Mouse (Mus musculus): ENCODE data around the gene Dr1. TPM values are rescaled to one million over a fixed set of nuclear protein-coding genes. Genes with fewer than 3 reads are reported as not detected.
A peak's percentile ranks its signal among the peaks of the same experiment; 100 is the strongest.

Gene Dr1
- polyA plus RNA-seq (2012; rRNA removed) (33.7 and 37.0 TPM in 2 replicates), polyA plus RNA-seq (2014; fragmentation: Nextera tagmentation; extraction: Ambion mirVana) (44.4 and 46.5 TPM in 2 replicates)

DNA sequence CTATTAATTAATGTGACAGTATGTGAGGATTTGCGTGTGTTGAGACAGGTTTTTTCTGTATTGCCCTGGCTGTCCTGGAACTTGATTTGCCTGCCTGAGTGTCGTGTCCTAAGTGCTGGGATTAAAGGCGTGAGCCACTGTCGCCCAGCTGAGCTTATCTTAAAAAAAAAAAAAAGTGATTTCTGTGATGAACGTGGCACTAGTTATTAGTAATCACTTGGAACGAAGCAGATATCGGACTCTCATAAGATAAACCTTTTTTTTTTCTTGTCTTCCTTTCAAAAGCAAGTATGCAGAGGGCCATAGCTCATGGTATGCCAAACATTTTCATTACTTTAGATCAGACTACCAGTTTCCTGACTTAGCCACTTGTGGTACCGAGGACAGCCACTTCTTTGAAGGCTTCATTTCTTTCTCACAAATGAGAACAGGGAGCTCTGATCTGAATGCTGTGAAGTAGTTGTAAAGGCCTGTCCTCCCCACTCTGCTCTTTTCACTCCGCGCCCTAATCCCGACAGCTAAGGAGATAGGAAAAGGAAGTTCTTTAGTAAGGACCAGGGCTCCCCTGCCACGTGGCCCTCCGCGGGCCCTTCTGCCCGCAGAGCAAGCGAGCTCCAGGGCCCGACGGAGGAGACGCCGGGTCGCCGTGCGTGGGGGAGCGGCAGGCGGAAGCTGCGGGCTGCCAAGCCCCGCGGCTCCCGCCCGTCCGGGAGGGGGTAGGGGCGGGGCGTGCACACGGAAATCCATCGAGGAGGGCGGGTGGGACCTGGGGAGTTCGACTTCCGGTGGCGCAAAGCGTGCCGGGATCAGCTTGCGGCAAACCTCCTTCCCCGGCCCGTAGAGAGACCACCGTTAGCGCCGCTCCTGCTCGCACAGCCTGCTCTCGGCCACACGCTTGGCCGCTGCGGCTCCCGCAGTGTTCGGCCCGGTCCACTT, at the start of gene Dr1:
Dr1 (plus strand) TSS at position 771 of the 936 bp plus-strand sequence.
- 4% methylated on average over 45 of the region's 55 CpGs for WGBS
- peak within 1 kb of the TSS; percentile 95 for H3K9ac ChIP-seq (ENCODE audit: low read depth, low read length, severe bottlenecking)
- no peaks in the 10 kb centered on the region for H3K9me3 ChIP-seq (ENCODE audit: control insufficient read depth, low read length)
- no peaks in the 10 kb centered on the region for H3K36me3 ChIP-seq (ENCODE audit: control insufficient read depth, insufficient read depth, low read length)
- DNase-seq (ENCODE audit: low spot score) (peak; percentile 85), ATAC-seq (ENCODE audit: low FRiP score, low read depth) (peak; percentile 97)
- H3K27ac ChIP-seq (replicated peaks; ENCODE audit: low read depth, low read length) = peak within 1 kb of the TSS; percentile 93
- H3K4me1 ChIP-seq (ENCODE audit: control insufficient read depth, insufficient read depth, low read length) = peaks cover 17% of the 10 kb centered on the region
- TF ChIP-seq POLR2A (IDR thresholded peaks at IDR 0.05; ENCODE audit: borderline replicate concordance, extremely low read depth, insufficient read depth, insufficient read length) = peak; percentile 88; the same call in 1 of the 2 replicates
- H3K27me3 ChIP-seq (ENCODE audit: control insufficient read depth, insufficient read depth, low read length) = no peaks in the 10 kb centered on the region
- H3K4me3 ChIP-seq (replicated peaks; ENCODE audit: low read length) = peak within 1 kb of the TSS; percentile 93
- H3K4me2 ChIP-seq (replicated peaks; ENCODE audit: low read depth, low read length, severe bottlenecking) = peak within 1 kb of the TSS; percentile 90

DNA sequence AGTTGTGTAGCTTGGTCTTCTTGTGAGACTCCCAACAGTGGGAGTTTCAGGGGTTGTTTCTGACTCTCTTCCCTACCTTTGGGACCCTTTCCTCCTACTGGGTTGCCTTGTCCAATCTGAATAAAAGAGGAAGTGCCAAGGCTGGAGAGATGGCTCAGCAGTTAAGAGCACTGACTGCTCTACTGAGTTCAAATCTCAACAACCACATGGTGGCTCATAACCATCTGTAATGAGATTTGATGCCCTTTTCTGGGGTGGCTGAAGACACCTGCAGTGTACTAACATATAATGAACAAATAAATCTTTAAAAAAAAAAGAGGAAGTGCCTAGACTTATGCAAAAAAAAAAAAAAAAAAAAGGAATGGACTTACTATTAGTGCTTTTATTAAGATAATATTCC, 44.6 kb upstream of the Dr1 start:
- Histone ChIP-seq H3K27me3 (ENCODE audit: control insufficient read depth, insufficient read depth, low read length) (no peaks in the 10 kb centered on the region), H3K4me2 (replicated peaks; ENCODE audit: low read depth, low read length, severe bottlenecking) (no peak overlapping the region), H3K36me3 (ENCODE audit: control insufficient read depth, insufficient read depth, low read length) (no peaks in the 10 kb centered on the region), H3K4me3 (replicated peaks; ENCODE audit: low read length) (no peak overlapping the region), H3K27ac (replicated peaks; ENCODE audit: low read depth, low read length) (no peak overlapping the region), H3K9me3 (ENCODE audit: control insufficient read depth, low read length) (no peaks in the 10 kb centered on the region), H3K9ac (ENCODE audit: low read depth, low read length, severe bottlenecking) (no peak overlapping the region), H3K4me1 (ENCODE audit: control insufficient read depth, insufficient read depth, low read length) (no peaks in the 10 kb centered on the region)
- no peak for DNase-seq (ENCODE audit: low spot score)
- TF ChIP-seq POLR2A (IDR thresholded peaks at IDR 0.05; ENCODE audit: borderline replicate concordance, extremely low read depth, insufficient read depth, insufficient read length) = no peak
- no peak for ATAC-seq (ENCODE audit: low FRiP score, low read depth)

DNA sequence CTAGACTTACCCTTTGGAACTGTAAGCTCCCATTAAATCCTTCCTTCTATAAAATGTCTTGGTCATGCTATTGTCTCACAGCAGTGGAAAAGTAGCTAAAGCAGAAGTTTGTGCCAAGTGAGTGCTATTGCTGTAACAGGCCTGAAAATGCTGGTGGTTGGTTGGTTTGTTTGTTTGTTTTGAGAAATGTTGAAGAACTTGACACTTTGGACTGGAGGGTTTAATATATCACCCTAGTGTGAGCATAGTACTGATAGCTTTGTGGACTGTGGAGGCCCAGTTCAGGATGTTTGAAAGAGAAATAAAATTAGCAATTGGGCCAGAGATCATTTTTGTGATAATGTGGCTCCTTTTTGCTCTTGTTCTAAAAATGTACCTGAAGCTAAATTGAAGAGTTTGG, 42.5 kb upstream of the Dr1 start:
- Histone ChIP-seq H3K9me3 (ENCODE audit: control insufficient read depth, low read length) (no peaks in the 10 kb centered on the region), H3K27me3 (ENCODE audit: control insufficient read depth, insufficient read depth, low read length) (no peaks in the 10 kb centered on the region), H3K27ac (replicated peaks; ENCODE audit: low read depth, low read length) (no peak overlapping the region), H3K36me3 (ENCODE audit: control insufficient read depth, insufficient read depth, low read length) (no peaks in the 10 kb centered on the region), H3K9ac (ENCODE audit: low read depth, low read length, severe bottlenecking) (no peak overlapping the region), H3K4me3 (replicated peaks; ENCODE audit: low read length) (no peak overlapping the region), H3K4me1 (ENCODE audit: control insufficient read depth, insufficient read depth, low read length) (no peaks in the 10 kb centered on the region), H3K4me2 (replicated peaks; ENCODE audit: low read depth, low read length, severe bottlenecking) (no peak overlapping the region)
- DNase-seq (ENCODE audit: low spot score) = no peak
- ATAC-seq (ENCODE audit: low FRiP score, low read depth) = no peak
- no peak for TF ChIP-seq POLR2A (IDR thresholded peaks at IDR 0.05; ENCODE audit: borderline replicate concordance, extremely low read depth, insufficient read depth, insufficient read length)

DNA sequence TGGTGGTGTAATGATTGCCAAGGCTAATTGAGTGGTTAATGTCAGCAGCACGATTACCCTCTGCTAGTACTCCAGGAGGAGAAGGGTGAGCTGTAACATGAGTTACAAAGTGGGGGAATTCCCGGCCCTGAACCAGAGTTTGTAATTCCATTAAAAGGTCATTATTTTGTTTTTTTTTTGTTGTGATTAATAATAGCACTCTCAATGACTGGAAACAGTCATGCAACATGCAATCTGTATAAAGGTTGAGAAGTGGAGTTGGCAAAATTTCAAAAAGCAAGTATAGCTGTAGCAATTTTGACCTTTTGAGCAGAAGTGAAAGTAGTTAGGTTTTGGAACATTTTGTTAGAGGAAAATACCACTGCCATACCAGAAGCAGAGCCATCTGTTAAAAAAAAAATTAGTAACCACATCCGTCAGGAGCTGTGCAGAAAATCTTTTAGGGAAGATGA, 22.4 kb upstream of the Dr1 start:
- Histone ChIP-seq H3K36me3 (ENCODE audit: control insufficient read depth, insufficient read depth, low read length) (no peaks in the 10 kb centered on the region), H3K4me1 (ENCODE audit: control insufficient read depth, insufficient read depth, low read length) (no peaks in the 10 kb centered on the region), H3K4me2 (replicated peaks; ENCODE audit: low read depth, low read length, severe bottlenecking) (no peak overlapping the region), H3K9ac (ENCODE audit: low read depth, low read length, severe bottlenecking) (no peak overlapping the region), H3K27me3 (ENCODE audit: control insufficient read depth, insufficient read depth, low read length) (no peaks in the 10 kb centered on the region), H3K4me3 (replicated peaks; ENCODE audit: low read length) (no peak overlapping the region), H3K27ac (replicated peaks; ENCODE audit: low read depth, low read length) (no peak overlapping the region), H3K9me3 (ENCODE audit: control insufficient read depth, low read length) (no peaks in the 10 kb centered on the region)
- TF ChIP-seq POLR2A (IDR thresholded peaks at IDR 0.05; ENCODE audit: borderline replicate concordance, extremely low read depth, insufficient read depth, insufficient read length) = no peak
- WGBS = 50% methylated on average over 3 of the region's 3 CpGs
- ATAC-seq (ENCODE audit: low FRiP score, low read depth) = no peak
- DNase-seq (ENCODE audit: low spot score) = no peak

DNA sequence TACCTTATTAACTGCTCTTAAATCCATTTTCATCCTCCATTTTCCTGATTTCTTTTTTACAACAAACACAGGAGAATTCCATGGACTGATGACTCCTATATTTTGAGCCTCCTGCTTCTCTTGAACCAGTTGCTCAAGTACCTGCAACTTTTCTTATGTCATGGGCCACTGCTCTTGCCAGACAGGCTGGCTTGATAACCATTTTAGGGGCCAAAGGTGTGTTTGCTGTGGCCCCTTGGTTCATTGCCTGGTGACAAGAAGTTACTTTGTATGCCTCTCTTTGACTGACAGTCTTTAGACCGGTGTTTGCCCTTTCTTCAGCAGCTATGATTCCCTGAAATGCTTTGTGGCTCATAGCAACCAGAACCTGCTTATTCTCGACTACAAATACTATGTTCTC, 18.7 kb upstream of the Dr1 start:
- H3K4me3 ChIP-seq (replicated peaks; ENCODE audit: low read length) = no peak overlapping the region
- no peaks in the 10 kb centered on the region for H3K9me3 ChIP-seq (ENCODE audit: control insufficient read depth, low read length)
- H3K4me2 ChIP-seq (replicated peaks; ENCODE audit: low read depth, low read length, severe bottlenecking) = no peak overlapping the region
- no peak for DNase-seq (ENCODE audit: low spot score)
- no peaks in the 10 kb centered on the region for H3K27me3 ChIP-seq (ENCODE audit: control insufficient read depth, insufficient read depth, low read length)
- no peak for ATAC-seq (ENCODE audit: low FRiP score, low read depth)
- no peak overlapping the region for H3K9ac ChIP-seq (ENCODE audit: low read depth, low read length, severe bottlenecking)
- H3K36me3 ChIP-seq (ENCODE audit: control insufficient read depth, insufficient read depth, low read length) = no peaks in the 10 kb centered on the region
- TF ChIP-seq POLR2A (IDR thresholded peaks at IDR 0.05; ENCODE audit: borderline replicate concordance, extremely low read depth, insufficient read depth, insufficient read length) = no peak
- 63% methylated on average over 2 of the region's 2 CpGs for WGBS
- no peak overlapping the region for H3K27ac ChIP-seq (replicated peaks; ENCODE audit: low read depth, low read length)
- no peaks in the 10 kb centered on the region for H3K4me1 ChIP-seq (ENCODE audit: control insufficient read depth, insufficient read depth, low read length)

Measured in limb, embryonic 14.5 days (tissue).